Mouse (Mus musculus) hindbrain, embryonic 14.5 days (tissue): ENCODE results near the gene Olfr665. TPM values are rescaled to one million over a fixed set of nuclear protein-coding genes. Genes with fewer than 3 reads are reported as not detected.

ENCODE experiments used
- ATAC-seq: fragments of 200-750 bp; cut with Nextera tagmentation; 2 replicates; pipeline ENCODE4 v1.8.0; 2017; ENCODE audit warnings: moderate number of reproducible peaks, mild to moderate bottlenecking, moderate TSS enrichment, moderate library complexity; ENCODE audit not compliant: low FRiP score
- DNase-seq: peaks from one replicate; pipeline ENCODE4 v3.0.0-alpha.2; 2015; ENCODE audit warnings: low spot score
- H3K27ac ChIP-seq: fragments of 300-500 bp; sonication (generic); 2 replicates; pipeline ENCODE4 v1.5.1; 2014; ENCODE audit warnings: mild to moderate bottlenecking, moderate library complexity
- H3K27me3 ChIP-seq: fragments of 300-500 bp; sonication (generic); 2 replicates; pipeline ENCODE4 v1.6.1; 2014; ENCODE audit warnings: mild to moderate bottlenecking, low read length, mixed read lengths; ENCODE audit not compliant: control insufficient read depth, insufficient read depth
- H3K36me3 ChIP-seq: fragments of 300-500 bp; sonication (generic); replicated peaks from 2 replicates; pipeline ENCODE4 v1.6.1; 2014; ENCODE audit not compliant: control insufficient read depth, insufficient read depth
- H3K4me1 ChIP-seq: fragments of 300-500 bp; sonication (generic); replicated peaks from 2 replicates; pipeline ENCODE4 v1.6.1; 2014; ENCODE audit warnings: antibody characterized with exemption, low read length, mixed read lengths; ENCODE audit not compliant: control insufficient read depth, insufficient read depth
- H3K4me2 ChIP-seq: fragments of 300-500 bp; sonication (generic); replicated peaks from 2 replicates; pipeline ENCODE4 v1.6.1; 2014; ENCODE audit warnings: mild to moderate bottlenecking, moderate library complexity
- H3K4me3 ChIP-seq: fragments of 300-500 bp; sonication (generic); replicated peaks from 2 replicates; pipeline ENCODE4 v1.5.1; 2014; ENCODE audit warnings: mild to moderate bottlenecking, low read length
- H3K9ac ChIP-seq: fragments of 300-500 bp; sonication (generic); 2 replicates; pipeline ENCODE4 v1.6.1; 2014
- H3K9me3 ChIP-seq: fragments of 300-500 bp; sonication (generic); 2 replicates; pipeline ENCODE4 v1.6.1; 2016; ENCODE audit warnings: low read length; ENCODE audit not compliant: control insufficient read depth
- WGBS: fragments of 180-500 bp; shearing (Covaris S2); extraction: QIAGEN DNeasy Blood & Tissue Kit; methylation state at CpG from one replicate; pipeline ENCODE4 v1.1.7; 2014; 5-methylcytosine and 5-hydroxymethylcytosine counted together
- polyA plus RNA-seq: library from polyadenylated mRNA; unstranded; fragments of >200 nt; fragmentation: Nextera tagmentation; extraction: Ambion mirVana; gene quantifications from 2 replicates; pipeline ENCODE4 v1.2.1, GENCODE M21; 2014

Gene Olfr665
- polyA plus RNA-seq, 1 experiment from 2014 or later: not detected

DNA sequence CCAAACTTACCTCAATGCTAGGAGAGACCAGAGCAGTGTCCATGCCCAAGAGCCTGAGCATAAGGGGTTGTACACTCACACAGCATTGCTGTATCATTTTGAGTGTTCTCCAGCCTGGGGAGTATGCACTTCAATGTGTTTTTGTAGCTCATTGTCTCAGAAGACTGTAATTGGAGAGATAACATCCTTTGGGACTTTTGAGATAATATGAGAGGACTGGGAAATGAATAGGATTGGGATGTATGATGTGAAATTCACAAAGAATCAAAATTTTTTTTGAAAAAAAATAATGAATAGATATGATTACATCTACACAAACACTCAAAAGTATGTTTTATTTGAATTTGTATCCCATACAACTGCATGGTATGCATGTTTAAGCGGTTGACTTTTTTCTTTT, 50.1 kb downstream of the Olfr665 start, which contains the start of gene Olfr668:
Gene Olfr668, minus strand, starts transcription at position 101 of the 400 bp plus-strand sequence.
- Histone ChIP-seq H3K9ac (no peak within 1 kb of the TSS), H3K4me2 (no peak within 1 kb of the TSS), H3K4me1 (no peaks in the 10 kb centered on the region), H3K27ac (no peak within 1 kb of the TSS), H3K9me3 (no peaks in the 10 kb centered on the region), H3K4me3 (no peak within 1 kb of the TSS), H3K36me3 (no peaks in the 10 kb centered on the region), H3K27me3 (no peaks in the 10 kb centered on the region)
- DNase-seq (no peak), ATAC-seq (no peak)
- WGBS: 79% methylated on average over 1 of the region's 1 CpGs

Other genes starting within 250 kb of the Olfr665 start
- gene Olfr658, start 230.7 kb upstream of the Olfr665 start, polyA plus RNA-seq: 0.12 and 0.27 TPM in 2 replicates
- not detected in 2 replicates for gene Olfr659, start 211.3 kb upstream of the Olfr665 start, polyA plus RNA-seq
- not detected in 2 replicates for gene Olfr661, start 191.5 kb upstream of the Olfr665 start, polyA plus RNA-seq
- gene Usp17le, start 100.6 kb upstream of the Olfr665 start, polyA plus RNA-seq: not detected in 2 replicates
- not detected in 2 replicates for gene Usp17lb, start 35.4 kb upstream of the Olfr665 start, polyA plus RNA-seq
- gene Usp17la, start 21.0 kb upstream of the Olfr665 start, polyA plus RNA-seq: not detected in 2 replicates
- gene Olfr666, start 17.9 kb downstream of the Olfr665 start, polyA plus RNA-seq: not detected in 2 replicates
- not detected in 2 replicates for gene Olfr667, start 43.5 kb downstream of the Olfr665 start, polyA plus RNA-seq
- not detected in 2 replicates for gene Olfr668, start 50.0 kb downstream of the Olfr665 start, polyA plus RNA-seq
- not detected in 2 replicates for gene Olfr669, start 56.2 kb downstream of the Olfr665 start, polyA plus RNA-seq
- gene Olfr670, start 84.6 kb downstream of the Olfr665 start, polyA plus RNA-seq: not detected in 2 replicates
- gene Olfr671, start 101.1 kb downstream of the Olfr665 start, polyA plus RNA-seq: not detected in 2 replicates
- not detected in 2 replicates for gene Olfr672, start 124.0 kb downstream of the Olfr665 start, polyA plus RNA-seq
- gene Olfr675, start 150.4 kb downstream of the Olfr665 start, polyA plus RNA-seq: not detected in 2 replicates
- gene Olfr676, start 154.7 kb downstream of the Olfr665 start, polyA plus RNA-seq: not detected in 2 replicates
- gene Olfr677, start 173.3 kb downstream of the Olfr665 start, polyA plus RNA-seq: not detected in 2 replicates
- not detected in 2 replicates for gene Olfr678, start 186.4 kb downstream of the Olfr665 start, polyA plus RNA-seq
- not detected in 2 replicates for gene Olfr679, start 203.2 kb downstream of the Olfr665 start, polyA plus RNA-seq
- not detected in 2 replicates for gene Olfr680-ps1, start 214.8 kb downstream of the Olfr665 start, polyA plus RNA-seq
- not detected in 2 replicates for gene Olfr681, start 238.8 kb downstream of the Olfr665 start, polyA plus RNA-seq